Mouse (Mus musculus): ENCODE measurements around the gene Bcl2.
A peak's percentile ranks its signal among the peaks of the same experiment; 100 is the strongest.

Bcl2 gene

DNA sequence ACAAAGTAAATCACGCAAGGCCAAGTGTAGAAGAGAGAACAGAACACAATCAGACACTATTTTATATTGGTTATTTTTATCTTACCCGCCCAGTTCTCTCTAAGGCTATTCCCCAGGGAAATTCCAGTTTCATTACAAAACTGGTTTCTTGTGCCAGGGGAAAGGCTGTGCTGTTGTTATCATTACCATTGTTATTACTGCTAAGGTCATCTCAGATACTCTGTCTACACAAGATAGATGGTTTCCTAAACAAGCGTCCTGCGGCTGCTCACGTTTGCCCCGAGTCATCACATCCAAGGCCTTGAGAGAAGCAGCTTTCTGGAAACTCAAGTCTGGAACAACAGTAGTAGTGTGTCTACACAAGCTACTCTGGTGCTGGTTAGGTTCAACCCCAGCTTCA, 19.8 kb downstream of the Bcl2 start:
- TF ChIP-seq GATA4 (IDR thresholded peaks at IDR 0.05; ENCODE audit: insufficient replicate concordance, low read length) = peak; percentile 84

GRCm38 (mm10) chr1:106692599-106692998, 21.5 kb downstream of the Bcl2 start:
- no peak for TF ChIP-seq GATA4 (IDR thresholded peaks at IDR 0.05; ENCODE audit: insufficient replicate concordance, low read length)

DNA sequence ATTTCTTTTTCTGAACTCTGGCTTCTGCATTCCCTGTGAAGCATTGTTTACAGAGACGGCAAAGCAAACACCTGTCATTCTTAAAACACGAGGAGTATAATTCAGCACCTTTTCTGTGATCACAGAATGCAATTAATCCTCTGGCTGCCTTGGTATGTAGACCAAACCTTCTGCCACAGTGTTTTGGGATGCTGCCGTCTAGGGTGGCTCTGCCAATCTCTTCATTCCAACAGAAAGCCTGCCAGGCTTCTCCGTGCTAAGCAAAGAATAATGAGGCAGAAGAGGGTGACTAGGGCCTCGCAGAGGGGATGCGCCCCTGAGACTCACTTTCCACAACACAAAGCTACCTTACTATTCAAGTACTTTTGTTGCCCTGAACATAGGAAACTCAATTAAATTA, 23.2 kb downstream of the Bcl2 start:
- no peak for TF ChIP-seq GATA4 (IDR thresholded peaks at IDR 0.05; ENCODE audit: insufficient replicate concordance, low read length)

DNA sequence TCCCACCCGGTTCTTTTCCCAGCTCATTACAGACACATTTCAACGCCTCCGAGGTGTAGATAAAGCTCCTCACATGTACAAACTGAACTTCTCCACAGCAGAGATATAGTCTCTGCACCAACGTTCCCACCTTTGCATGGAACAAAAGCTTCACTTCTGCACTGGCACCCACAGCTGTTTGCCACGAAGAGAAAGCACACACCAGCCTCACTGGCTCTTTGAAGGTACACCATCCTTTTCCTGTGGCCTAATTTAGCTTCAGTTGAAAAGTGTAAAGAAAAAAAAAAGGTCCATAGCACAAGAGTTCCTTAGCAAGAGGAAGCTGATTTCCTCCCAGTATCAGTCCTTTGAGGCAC, 25.9 kb downstream of the Bcl2 start:
- no peak for TF ChIP-seq GATA4 (IDR thresholded peaks at IDR 0.05; ENCODE audit: insufficient replicate concordance, low read length)

GRCm38 (mm10) chr1:106687435-106688160, 26.5 kb downstream of the Bcl2 start:
- no peak for TF ChIP-seq GATA4 (IDR thresholded peaks at IDR 0.05; ENCODE audit: insufficient replicate concordance, low read length)

DNA sequence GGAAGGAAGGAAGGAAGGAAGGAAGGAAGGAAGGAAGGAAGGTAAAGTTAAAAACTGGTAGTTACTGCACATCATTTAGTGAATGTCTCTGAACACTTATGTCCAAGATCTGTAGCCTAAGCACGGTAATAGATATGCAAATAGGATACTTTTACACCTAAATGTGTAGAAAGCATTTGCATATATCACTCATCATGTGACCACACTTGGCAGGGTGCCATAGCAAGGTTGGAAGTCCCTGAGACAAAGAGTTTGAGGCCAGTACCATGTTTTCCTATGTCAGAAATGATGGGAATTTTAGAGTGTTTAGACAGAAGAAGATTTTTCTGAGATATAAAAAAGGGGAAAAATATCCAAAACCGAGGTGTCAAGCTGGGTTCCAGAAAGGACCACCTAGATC, 28.4 kb downstream of the Bcl2 start:
- TF ChIP-seq GATA4 (IDR thresholded peaks at IDR 0.05; ENCODE audit: insufficient replicate concordance, low read length) = no peak

DNA sequence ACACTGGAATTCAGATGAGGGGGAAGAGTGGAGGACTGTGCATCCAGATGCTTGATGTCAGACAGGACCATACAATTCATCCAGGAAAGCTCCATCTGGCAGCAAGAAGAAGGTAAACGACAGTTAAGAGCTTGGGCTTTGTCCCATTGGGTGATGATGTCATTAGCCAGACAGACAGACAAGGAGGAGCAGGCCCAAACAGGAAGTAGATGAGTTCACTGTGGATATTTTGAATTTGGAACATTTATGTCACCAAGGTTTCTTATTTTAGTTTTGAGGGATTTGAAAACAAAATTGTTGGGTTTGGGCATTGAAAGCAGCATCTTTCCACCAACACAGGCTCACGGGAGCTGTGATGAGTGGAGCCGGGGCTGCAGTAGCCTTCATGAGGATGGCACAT, 29.5 kb downstream of the Bcl2 start:
- no peak for TF ChIP-seq GATA4 (IDR thresholded peaks at IDR 0.05; ENCODE audit: insufficient replicate concordance, low read length)

DNA sequence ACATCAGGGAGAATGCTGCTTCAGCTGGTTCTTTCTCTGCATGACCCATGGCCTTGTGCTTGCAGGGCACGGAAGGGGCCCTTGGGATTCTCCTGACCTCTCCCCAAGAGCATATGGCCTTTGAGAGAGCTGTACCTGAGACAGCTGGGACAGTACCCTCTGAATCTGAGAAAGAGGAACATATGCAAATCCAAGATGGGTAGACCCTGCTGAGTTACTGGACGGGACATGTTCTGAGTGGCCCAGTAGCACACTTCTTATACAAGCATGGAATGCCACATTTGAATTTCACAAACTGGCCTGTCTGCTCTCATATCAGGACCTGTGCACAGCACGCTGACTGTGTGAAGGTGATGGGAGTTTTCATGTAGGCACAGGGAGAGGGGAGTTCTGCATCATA, 31.2 kb downstream of the Bcl2 start:
- TF ChIP-seq GATA4 (IDR thresholded peaks at IDR 0.05; ENCODE audit: insufficient replicate concordance, low read length) = no peak

- TF ChIP-seq GATA4 (IDR thresholded peaks at IDR 0.05; ENCODE audit: insufficient replicate concordance, low read length) = no peak
Observed at GRCm38 (mm10) chr1:106679800-106680515, 34.1 kb downstream of the Bcl2 start.

DNA sequence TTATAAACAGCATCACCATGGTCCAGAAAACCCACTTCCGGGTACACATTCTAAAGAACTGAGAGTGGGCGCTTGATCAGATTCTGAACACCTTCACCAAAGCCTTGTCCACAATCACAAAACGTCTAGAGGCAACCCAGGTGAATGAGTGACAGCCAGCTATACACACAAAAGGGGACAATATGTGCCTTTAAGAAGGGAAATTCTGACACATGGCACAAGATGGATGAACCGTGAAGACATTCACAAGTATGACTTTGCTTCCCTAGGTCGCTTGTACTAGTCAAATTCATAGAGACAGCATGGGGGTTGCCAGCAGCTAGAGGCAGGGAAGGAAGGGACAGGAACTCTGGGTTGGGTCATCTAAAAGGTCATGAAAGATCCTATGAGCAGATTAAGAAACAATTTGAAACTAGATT, 36.0 kb downstream of the Bcl2 start:
- no peak for TF ChIP-seq GATA4 (IDR thresholded peaks at IDR 0.05; ENCODE audit: insufficient replicate concordance, low read length)

DNA sequence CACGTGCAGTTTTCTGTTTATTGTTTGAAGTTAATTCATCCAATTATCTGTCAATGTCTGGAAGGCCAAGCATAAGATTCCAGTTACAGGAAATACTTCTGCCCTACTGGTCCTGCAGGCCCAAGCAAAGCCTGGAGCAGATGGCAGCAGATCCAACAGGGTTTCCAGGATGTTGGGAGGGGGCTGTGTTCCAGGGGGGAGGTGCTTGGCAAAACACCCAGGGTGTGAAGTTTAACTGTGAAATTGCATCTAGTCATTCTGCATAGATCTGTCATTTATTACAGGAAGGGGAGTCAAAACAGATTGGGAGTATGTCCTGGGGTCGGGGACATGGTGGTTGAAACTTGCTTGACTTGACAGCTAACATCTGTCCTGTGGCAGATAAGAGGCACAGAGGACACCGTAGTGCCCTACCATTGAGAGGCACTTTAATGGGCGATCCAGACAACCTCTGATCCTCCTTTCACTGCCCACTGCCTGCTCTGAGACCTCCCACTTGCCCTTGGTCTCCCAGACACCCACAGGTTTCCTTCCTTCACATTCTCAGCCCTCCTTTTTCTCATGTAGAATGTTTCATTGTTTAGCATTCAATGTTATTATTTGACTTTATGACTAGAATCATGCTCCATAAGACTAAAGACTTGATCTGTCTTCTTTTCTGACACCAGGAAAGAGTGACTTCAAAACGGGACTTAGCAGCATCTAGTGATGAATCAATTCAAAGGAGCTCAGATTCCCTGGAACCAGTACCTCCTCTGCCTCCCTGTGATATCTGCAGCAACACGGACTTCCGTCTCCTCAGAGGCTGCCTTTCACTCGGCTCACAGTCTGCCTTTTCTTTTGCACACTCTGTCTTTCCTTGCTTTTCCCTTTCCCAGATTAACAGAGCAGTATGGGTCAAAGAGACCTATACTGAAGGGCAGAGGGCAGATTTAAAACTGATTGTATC, 47.7 kb downstream of the Bcl2 start:
- no peak for TF ChIP-seq GATA4 (IDR thresholded peaks at IDR 0.05; ENCODE audit: insufficient replicate concordance, low read length)

DNA sequence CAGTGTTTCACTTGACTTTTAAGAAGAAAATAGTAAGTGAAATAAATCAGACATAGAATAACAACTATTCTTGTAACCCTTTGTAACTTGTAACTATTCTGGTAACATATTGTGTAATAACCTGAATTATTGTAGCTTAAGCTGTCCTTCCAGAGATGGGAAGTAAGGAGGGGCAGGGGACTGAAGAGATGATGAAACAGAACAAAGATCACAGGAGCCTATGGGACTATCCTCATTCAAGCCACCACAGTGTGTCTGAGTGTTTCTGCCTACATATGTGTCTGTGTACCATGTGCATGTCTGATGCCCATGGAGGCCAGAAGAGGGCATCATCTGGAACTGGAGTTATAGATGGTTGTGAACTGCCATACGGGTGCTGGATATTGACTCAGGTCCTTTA, 49.1 kb downstream of the Bcl2 start:
- TF ChIP-seq GATA4 (IDR thresholded peaks at IDR 0.05; ENCODE audit: insufficient replicate concordance, low read length) = no peak

- TF ChIP-seq GATA4 (IDR thresholded peaks at IDR 0.05; ENCODE audit: insufficient replicate concordance, low read length) = no peak
Observed at GRCm38 (mm10) chr1:106662486-106662885, 51.6 kb downstream of the Bcl2 start.

DNA sequence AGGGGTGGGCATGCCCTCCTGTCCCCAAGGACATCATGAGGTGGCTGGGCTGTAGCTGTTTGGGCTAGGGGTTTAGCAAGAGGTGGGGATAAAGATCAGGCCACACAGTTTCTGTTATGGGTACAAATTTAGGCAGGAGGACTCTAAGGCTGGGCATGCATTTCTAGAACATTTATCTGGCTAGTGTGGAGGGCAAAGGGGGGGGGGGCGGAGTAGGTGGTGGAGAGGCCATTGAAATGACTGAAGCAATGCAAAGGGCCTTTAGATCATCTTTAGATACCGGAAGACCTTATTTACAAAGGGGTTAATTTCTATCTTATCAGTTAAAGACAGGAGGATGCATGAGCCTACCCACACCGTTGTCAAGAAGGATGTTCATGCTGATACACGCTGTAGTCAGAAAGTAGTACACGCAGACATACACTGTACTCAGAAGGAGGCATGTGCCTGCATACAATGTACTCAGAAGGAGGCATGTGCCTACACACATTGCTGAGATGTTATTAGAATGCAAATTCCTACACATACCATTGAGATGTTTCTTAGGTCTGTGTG, 55.7 kb downstream of the Bcl2 start:
- TF ChIP-seq GATA4 (IDR thresholded peaks at IDR 0.05; ENCODE audit: insufficient replicate concordance, low read length) = no peak

DNA sequence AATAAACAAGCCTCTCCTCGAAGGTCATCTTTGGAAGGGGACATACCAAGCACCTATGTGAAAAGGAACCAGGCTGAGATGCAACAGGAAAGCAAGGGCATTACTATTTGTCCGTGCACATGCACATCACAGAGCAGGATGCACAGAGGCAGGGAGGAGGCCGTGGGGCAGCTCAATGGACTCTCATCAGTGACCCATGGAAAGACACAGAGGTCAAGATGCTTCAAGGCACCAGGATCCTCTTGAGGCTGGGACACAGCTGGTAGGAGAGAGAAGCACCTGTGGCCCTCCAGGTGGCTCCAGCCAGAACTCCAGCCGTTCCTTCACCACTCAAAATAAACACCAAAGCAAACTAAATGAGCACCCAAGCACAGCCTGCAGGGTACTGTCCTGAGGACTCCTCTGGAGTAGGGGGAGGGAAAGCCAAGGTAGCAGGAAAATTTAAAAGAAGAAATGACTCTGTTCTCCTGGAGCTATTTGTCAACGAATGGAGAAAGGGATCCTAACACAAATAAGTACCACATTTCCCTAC, 57.8 kb downstream of the Bcl2 start:
- TF ChIP-seq GATA4 (IDR thresholded peaks at IDR 0.05; ENCODE audit: insufficient replicate concordance, low read length) = no peak
